Mouse (Mus musculus) G1E-ER4 (cell line): ENCODE data around the gene Dnajc13. TPM values are rescaled to one million over a fixed set of nuclear protein-coding genes. Genes with fewer than 3 reads are reported as not detected.

Experiments
- GATA1 ChIP-seq: IDR thresholded peaks from one replicate; pipeline ENCODE4 v1.8.0; 2012; ENCODE audit warnings: low read length, inconsistent platforms
- polyA plus RNA-seq: library from polyadenylated mRNA; stranded (reverse); fragments of >175 nt; gene quantifications from 2 replicates; pipeline ENCODE4 v1.2.3, GENCODE M21; 2012

Dnajc13 gene
- polyA plus RNA-seq, 1 experiment: 86.7 TPM

GRCm38 (mm10) chr9:104109151-104109550 lies 153.6 kb downstream of the Dnajc13 start:
- no peak for TF ChIP-seq GATA1

- TF ChIP-seq GATA1: no peak
Measured at GRCm38 (mm10) chr9:104108571-104109143, 154.1 kb downstream of the Dnajc13 start.

DNA sequence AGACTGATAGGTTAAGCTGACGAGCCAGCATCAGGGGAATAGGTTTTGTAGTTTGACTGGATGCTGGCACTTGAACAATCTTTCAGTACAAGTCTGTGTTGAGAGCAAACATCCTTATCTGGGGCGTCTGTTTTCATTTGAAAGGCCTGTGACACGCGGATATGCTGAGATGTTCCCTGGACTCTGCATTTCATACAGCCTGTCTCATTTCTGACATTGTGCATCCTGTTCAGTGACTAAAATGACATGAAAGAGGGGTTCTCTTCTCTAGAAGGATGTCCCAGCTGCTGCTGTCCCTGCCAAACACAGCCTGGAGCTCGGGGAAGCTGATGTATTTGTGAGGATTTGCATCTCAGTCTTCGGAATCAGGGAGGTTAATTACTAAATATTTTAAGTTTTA lies 155.2 kb downstream of the Dnajc13 start:
- TF ChIP-seq GATA1: no peak

DNA sequence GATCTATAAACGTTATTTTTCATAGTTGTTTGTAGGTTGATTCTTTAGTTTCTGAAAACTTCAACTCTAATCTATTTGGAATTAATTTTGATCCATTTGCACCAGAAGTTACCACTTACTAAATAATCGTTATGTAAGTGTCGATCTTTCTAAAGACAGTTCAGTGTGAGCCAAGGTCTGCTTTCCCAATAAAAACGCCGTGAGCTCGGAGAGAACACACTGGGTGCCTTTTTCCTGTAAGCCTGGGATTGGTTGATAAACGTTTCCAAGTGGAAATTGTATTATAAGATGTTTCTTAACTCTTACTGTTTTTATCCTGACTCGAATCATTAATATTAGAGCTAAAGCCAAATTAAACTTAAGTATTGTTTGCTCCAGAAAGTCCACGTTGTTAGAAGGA lies 155.8 kb downstream of the Dnajc13 start:
- TF ChIP-seq GATA1: no peak

DNA sequence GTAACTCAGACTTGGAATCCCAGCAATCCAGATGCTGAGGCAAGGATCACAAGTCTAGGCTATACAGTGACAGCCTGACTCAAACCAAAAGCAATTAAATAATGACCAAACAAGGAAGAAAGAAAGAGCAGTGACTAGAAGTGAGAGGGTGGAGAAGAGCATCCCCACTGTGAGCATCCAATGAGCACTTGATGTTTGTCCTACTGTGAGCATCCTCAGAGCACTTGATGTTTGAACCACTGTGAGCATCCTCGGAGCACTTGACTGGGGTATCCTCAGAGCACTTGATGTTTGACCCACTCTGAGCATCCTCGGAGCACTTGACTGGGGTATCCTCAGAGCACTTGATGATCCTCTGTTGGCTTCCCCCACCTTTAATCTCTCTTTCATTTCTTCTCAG lies 157.7 kb downstream of the Dnajc13 start:
- TF ChIP-seq GATA1: no peak

DNA sequence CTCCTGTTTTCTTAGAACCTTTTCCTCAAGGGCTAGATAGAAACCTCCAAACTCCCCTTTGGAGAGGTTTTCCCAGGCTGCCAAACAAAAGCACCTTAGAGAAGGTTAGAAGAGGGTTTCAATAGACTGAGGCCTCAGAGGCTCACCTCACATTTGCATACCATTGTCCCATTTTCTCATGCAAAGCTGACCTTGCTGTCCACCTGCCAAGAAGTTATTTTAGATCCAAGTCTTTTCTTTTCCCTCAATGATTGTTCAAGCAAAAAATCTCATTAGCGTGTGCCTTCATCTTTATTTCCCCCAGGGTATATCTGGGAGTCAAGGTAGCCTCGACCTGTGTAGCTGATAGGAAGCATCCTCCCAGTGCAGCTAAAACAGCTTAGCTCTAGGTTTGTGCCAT lies 159.8 kb downstream of the Dnajc13 start:
- no peak for TF ChIP-seq GATA1

DNA sequence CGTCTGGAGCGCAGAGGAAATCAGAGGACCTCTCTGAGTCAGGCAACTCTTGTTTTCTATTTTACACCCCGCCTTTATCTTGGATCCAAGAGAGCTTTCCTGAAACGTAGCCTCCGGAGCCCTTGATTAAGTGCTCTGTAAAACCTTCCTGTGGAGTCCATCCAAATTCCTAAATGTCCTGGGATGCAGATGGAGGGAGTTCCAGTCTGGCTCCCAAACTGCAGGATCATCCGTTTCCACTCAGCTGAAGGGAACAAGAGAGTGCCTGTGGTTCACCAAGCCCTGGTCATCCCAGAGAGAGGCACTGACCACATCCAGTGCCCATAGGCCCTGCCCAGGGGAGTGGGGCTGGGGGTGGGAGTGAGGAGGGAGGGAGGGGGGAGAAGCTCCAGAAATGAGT lies 160.4 kb downstream of the Dnajc13 start:
- TF ChIP-seq GATA1: no peak

GRCm38 (mm10) chr9:104101458-104101857 lies 161.3 kb downstream of the Dnajc13 start:
- TF ChIP-seq GATA1: no peak

Other genes with a start within 250 kb of the Dnajc13 start
- not detected in 2 replicates for gene Gm28305, start 222.3 kb downstream of the Dnajc13 start, polyA plus RNA-seq
- 9.3 and 9.8 TPM in 2 replicates for gene Uba5, start 199.8 kb downstream of the Dnajc13 start, polyA plus RNA-seq
- 2.1 and 20.5 TPM in 2 replicates for gene Acad11, start 199.6 kb downstream of the Dnajc13 start, polyA plus RNA-seq
- gene Ackr4, start 136.0 kb downstream of the Dnajc13 start, polyA plus RNA-seq: not detected in 2 replicates
- gene Acpp, start 74.8 kb upstream of the Dnajc13 start, polyA plus RNA-seq: not detected in 2 replicates